7 mouse cellular contexts compared by ENCODE assay signal in the genomic region with DNA sequence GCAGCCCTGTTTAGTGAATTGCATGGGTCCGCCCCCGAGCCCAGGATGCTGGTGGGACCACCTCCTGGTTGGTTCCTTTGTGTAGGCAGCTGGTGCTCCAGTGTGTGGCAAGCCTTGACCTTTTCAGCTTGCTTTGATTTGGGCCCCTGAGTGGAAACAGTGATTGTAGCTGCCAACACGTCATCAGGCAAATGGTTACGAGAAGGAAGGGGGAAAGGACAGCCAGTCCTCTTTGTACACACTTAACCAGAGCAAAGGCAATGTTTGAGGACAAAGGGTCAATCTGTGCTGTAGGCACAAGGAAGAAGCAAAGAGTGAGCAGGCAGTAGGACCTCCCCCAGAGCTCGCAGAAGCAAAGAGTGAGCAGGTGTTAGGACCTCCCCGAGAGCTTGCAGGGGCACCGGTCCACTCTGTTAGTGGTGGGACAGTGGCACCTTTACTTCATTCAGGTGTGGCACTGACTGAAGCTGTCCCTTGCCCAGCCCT.
DNase-seq lines count a peak whose midpoint lies in the region; ATAC-seq and TF ChIP-seq lines count a peak whose summit lies in the region.

No protein-coding gene starts in this region.

- no peaks in the 10 kb centered on the region for H3K9me3 ChIP-seq in kidney, embryonic 14.5 days (ENCODE audit: control insufficient read depth, low read length)
- no peaks in the 10 kb centered on the region for H3K9me3 ChIP-seq in embryonic facial prominence, embryonic 11.5 days (replicated peaks; ENCODE audit: control insufficient read depth, low read length)

- H3K9ac ChIP-seq in kidney, embryonic 14.5 days (ENCODE audit: low read depth, low read length), result no peak overlapping the region
- no peak overlapping the region for H3K9ac ChIP-seq in embryonic facial prominence, embryonic 11.5 days (replicated peaks; ENCODE audit: low read length)

- WGBS in kidney, adult 2 months, result 33% methylated on average over 7 of the region's 7 CpGs
- 38% methylated on average over 7 of the region's 7 CpGs for WGBS in kidney, embryonic 14.5 days
- WGBS in embryonic facial prominence, embryonic 11.5 days, result 42% methylated on average over 7 of the region's 7 CpGs

- no peak overlapping the region for H3K4me2 ChIP-seq in kidney, embryonic 14.5 days (replicated peaks; ENCODE audit: low read depth, low read length)
- no peak overlapping the region for H3K4me2 ChIP-seq in embryonic facial prominence, embryonic 11.5 days (ENCODE audit: low read depth, low read length)

- H3K36me3 ChIP-seq in kidney, adult 2 months (ENCODE audit: control insufficient read depth, insufficient read depth, low read length), result no peaks in the 10 kb centered on the region
- no peaks in the 10 kb centered on the region for H3K36me3 ChIP-seq in kidney, embryonic 14.5 days (ENCODE audit: control insufficient read depth, insufficient read depth, low read length)
- H3K36me3 ChIP-seq in embryonic facial prominence, embryonic 11.5 days (replicated peaks; ENCODE audit: control insufficient read depth, insufficient read depth, low read depth, low read length), result no peaks in the 10 kb centered on the region

- no peak for TF ChIP-seq POLR2A in kidney, adult 2 months (IDR thresholded peaks at IDR 0.05; ENCODE audit: low read depth, low read length)

- DNase-seq in kidney, adult 2 months, result peak; percentile 44
- peak; percentile 35 for DNase-seq in embryonic facial prominence, embryonic 11.5 days (ENCODE audit: low spot score)
- DNase-seq in kidney, postnatal 4 days, result peak; percentile 7 to 24
- DNase-seq in retina, embryonic 14.5 days (ENCODE audit: low spot score), result peak; percentile 38
- DNase-seq in spleen, postnatal 10 days (ENCODE audit: low spot score in 2 of 2), result no peak
- DNase-seq in gastrocnemius, postnatal 4 days (ENCODE audit: low spot score in 2 of 2), result no peak

- no peaks in the 10 kb centered on the region for H3K27me3 ChIP-seq in kidney, adult 2 months (replicated peaks; ENCODE audit: control insufficient read depth, insufficient read depth, low read length)
- no peaks in the 10 kb centered on the region for H3K27me3 ChIP-seq in kidney, embryonic 14.5 days (ENCODE audit: control insufficient read depth, insufficient read depth, low read length)
- no peaks in the 10 kb centered on the region for H3K27me3 ChIP-seq in embryonic facial prominence, embryonic 11.5 days (ENCODE audit: control insufficient read depth, insufficient read depth, low read length)

- no peak overlapping the region for H3K27ac ChIP-seq in kidney, adult 2 months (ENCODE audit: insufficient read depth, low read depth, low read length)
- H3K27ac ChIP-seq in kidney, embryonic 14.5 days (ENCODE audit: low read depth, low read length), result no peak overlapping the region
- H3K27ac ChIP-seq in embryonic facial prominence, embryonic 11.5 days (replicated peaks; ENCODE audit: low read depth, low read length), result no peak overlapping the region

- ATAC-seq in kidney, embryonic 14.5 days (ENCODE audit: low FRiP score, low TSS enrichment), result no peak
- ATAC-seq in embryonic facial prominence, embryonic 11.5 days (replicated peaks; ENCODE audit: insufficient number of reproducible peaks, low FRiP score, low TSS enrichment, low read depth), result no peak

- no peak overlapping the region for H3K4me3 ChIP-seq in kidney, adult 2 months (ENCODE audit: insufficient read depth, low read depth, low read length)
- no peak overlapping the region for H3K4me3 ChIP-seq in kidney, embryonic 14.5 days (ENCODE audit: low read length)
- no peak overlapping the region for H3K4me3 ChIP-seq in embryonic facial prominence, embryonic 11.5 days (ENCODE audit: low read depth, low read length)

- no peak for TF ChIP-seq CTCF in kidney, adult 2 months (conservative IDR thresholded peaks at IDR 0.05; ENCODE audit: insufficient read depth, insufficient read length, low read depth, low read length)

- H3K4me1 ChIP-seq in kidney, adult 2 months (ENCODE audit: control insufficient read depth, insufficient read depth, low read length), result no peaks in the 10 kb centered on the region
- H3K4me1 ChIP-seq in kidney, embryonic 14.5 days (ENCODE audit: control insufficient read depth, insufficient read depth, low read length), result no peaks in the 10 kb centered on the region
- no peaks in the 10 kb centered on the region for H3K4me1 ChIP-seq in embryonic facial prominence, embryonic 11.5 days (ENCODE audit: control insufficient read depth, insufficient read depth, low read length)

Comparison
In these comparisons a context has a peak if more than half of its experiments do, and no peak if none do; other contexts are left out.
1. DNase-seq: peak in kidney, adult 2 months (single experiment), embryonic facial prominence, embryonic 11.5 days (single experiment), kidney, postnatal 4 days (2 of 2) and retina, embryonic 14.5 days (single experiment); none in spleen, postnatal 10 days (0 of 2) and gastrocnemius, postnatal 4 days (0 of 2).